Comparison of ENCODE assay signal across 8 mouse cellular contexts in genomic region chr2:157462776-157463710, GRCm38 (mm10). TPM values are rescaled to one million over a fixed set of nuclear protein-coding genes. Genes with fewer than 3 reads are reported as not detected.
DNase-seq lines count a peak whose midpoint lies in the region; ATAC-seq and TF ChIP-seq lines count a peak whose summit lies in the region.

No protein-coding gene starts in this region.

- 0 out of 2 replicates have a peak, but pooled peaks cover 2% of the 10 kb centered on the region for H3K4me1 ChIP-seq in liver, postnatal 0 days (ENCODE audit: insufficient read depth)
- peaks cover 77% of the 10 kb centered on the region for H3K4me1 ChIP-seq in embryonic facial prominence, embryonic 13.5 days
- peaks cover 70% of the 10 kb centered on the region for H3K4me1 ChIP-seq in limb, embryonic 11.5 days (ENCODE audit: control insufficient read depth, insufficient read depth, low read length)

- no peak overlapping the region for H3K9ac ChIP-seq in liver, postnatal 0 days (replicated peaks)
- peak overlapping the region; percentile 64; the same call in 1 of the 2 replicates for H3K9ac ChIP-seq in embryonic facial prominence, embryonic 13.5 days
- peak overlapping the region; percentile 56 for H3K9ac ChIP-seq in limb, embryonic 11.5 days (ENCODE audit: low read length)

- no peak for ATAC-seq in liver, postnatal 0 days
- ATAC-seq in embryonic facial prominence, embryonic 13.5 days (ENCODE audit: insufficient number of reproducible peaks, insufficient read depth, low FRiP score, low TSS enrichment, low read depth) = no peak
- peak; percentile 44 for ATAC-seq in limb, embryonic 11.5 days (ENCODE audit: insufficient number of reproducible peaks, low FRiP score, low TSS enrichment, low read depth)

- WGBS in liver, postnatal 0 days (ENCODE audit: insufficient replicate concordance) = 64% methylated on average over 20 of the region's 20 CpGs
- 35% methylated on average over 20 of the region's 20 CpGs for WGBS in embryonic facial prominence, embryonic 13.5 days
- WGBS in limb, embryonic 11.5 days = 48% methylated on average over 20 of the region's 20 CpGs

- TF ChIP-seq CTCF in liver, postnatal 0 days (IDR thresholded peaks at IDR 0.05; ENCODE audit: low read depth) = no peak

- peak; percentile 34 for DNase-seq in liver
- no peak for DNase-seq in liver, postnatal 0 days
- DNase-seq in limb, embryonic 11.5 days (ENCODE audit: low spot score) = peak; percentile 87
- DNase-seq in retina, embryonic 14.5 days (ENCODE audit: low spot score) = peak; percentile 88
- DNase-seq in layer of hippocampus, adult 8-10 months (ENCODE audit: low spot score in 2 of 2) = no peak
- no peak for DNase-seq in adrenal gland, postnatal 4 days (ENCODE audit: low spot score in 2 of 2)
- no peak for DNase-seq in heart, adult 18-20 months

- H3K27me3 ChIP-seq in liver, postnatal 0 days (ENCODE audit: insufficient read depth, low read length) = no peaks in the 10 kb centered on the region
- H3K27me3 ChIP-seq in embryonic facial prominence, embryonic 13.5 days = no peaks in the 10 kb centered on the region
- no peaks in the 10 kb centered on the region for H3K27me3 ChIP-seq in limb, embryonic 11.5 days (ENCODE audit: control insufficient read depth, insufficient read depth, low read length)

- H3K4me2 ChIP-seq in liver, postnatal 0 days (ENCODE audit: low read depth, low read length) = no peak overlapping the region
- 0 out of 2 replicates have a peak overlapping the region, but pooled peaks have one; percentile 14 for H3K4me2 ChIP-seq in embryonic facial prominence, embryonic 13.5 days
- H3K4me2 ChIP-seq in limb, embryonic 11.5 days (ENCODE audit: low read depth, severe bottlenecking) = peak overlapping the region; percentile 16; the same call in 1 of the 2 replicates

- no peak for TF ChIP-seq EP300 in liver, postnatal 0 days (IDR thresholded peaks at IDR 0.05; ENCODE audit: low read depth)

- no peak overlapping the region for H3K4me3 ChIP-seq in liver, postnatal 0 days (ENCODE audit: low read depth, low read length)
- no peak overlapping the region for H3K4me3 ChIP-seq in embryonic facial prominence, embryonic 13.5 days
- H3K4me3 ChIP-seq in limb, embryonic 11.5 days (ENCODE audit: low read depth, low read length) = no peak overlapping the region

- H3K27ac ChIP-seq in liver, postnatal 0 days (ENCODE audit: low read depth) = no peak overlapping the region
- H3K27ac ChIP-seq in embryonic facial prominence, embryonic 13.5 days = peak overlapping the region; percentile 96
- peak overlapping the region; percentile 99 for H3K27ac ChIP-seq in limb, embryonic 11.5 days (replicated peaks; ENCODE audit: low read depth, low read length)

- no peaks in the 10 kb centered on the region for H3K36me3 ChIP-seq in liver, postnatal 0 days (replicated peaks; ENCODE audit: insufficient read depth, low read length)
- H3K36me3 ChIP-seq in embryonic facial prominence, embryonic 13.5 days = peaks cover 80% of the 10 kb centered on the region
- H3K36me3 ChIP-seq in limb, embryonic 11.5 days (ENCODE audit: control insufficient read depth, insufficient read depth, low read length) = peaks cover 10% of the 10 kb centered on the region; the same call in 1 of the 2 replicates

- H3K9me3 ChIP-seq in liver, postnatal 0 days (ENCODE audit: low read length) = no peaks in the 10 kb centered on the region
- no peaks in the 10 kb centered on the region for H3K9me3 ChIP-seq in embryonic facial prominence, embryonic 13.5 days
- no peaks in the 10 kb centered on the region for H3K9me3 ChIP-seq in limb, embryonic 11.5 days (ENCODE audit: control insufficient read depth, low read length)

RNA-seq across cellular contexts. Expression of gene Src, which starts 44.8 kb away (rescaled TPM):
- polyA plus RNA-seq in liver, postnatal 0 days (2015; fragmentation: Nextera tagmentation; extraction: Ambion mirVana) = 1.6 and 1.8 TPM in 2 replicates
- 21.5 and 22.1 TPM in 2 replicates for polyA plus RNA-seq in embryonic facial prominence, embryonic 13.5 days (2015; fragmentation: Nextera tagmentation; extraction: Ambion mirVana)
- polyA plus RNA-seq in limb, embryonic 11.5 days (2014; fragmentation: Nextera tagmentation; extraction: Ambion mirVana) = 13.2 and 18.5 TPM in 2 replicates
- total RNA-seq in layer of hippocampus, adult 8-10 months (2022) = 100 to 1,000 TPM; 124 to 150 (median 133) TPM
- total RNA-seq in adrenal gland, postnatal 4 days (2021) = 10 to 100 TPM; 34.0 to 36.7 TPM
- total RNA-seq in heart, adult 18-20 months (2021) = 1 to 10 TPM; 4.2 to 4.8 TPM

Comparison
In these comparisons a context has a peak if more than half of its experiments do, and no peak if none do; other contexts are left out.
1. DNase-seq: peak in liver (single experiment), limb, embryonic 11.5 days (single experiment) and retina, embryonic 14.5 days (single experiment); none in liver, postnatal 0 days (single experiment), layer of hippocampus, adult 8-10 months (0 of 2), adrenal gland, postnatal 4 days (0 of 2) and heart, adult 18-20 months (0 of 2).
2. RNA of gene Src, which starts 44.8 kb away (total RNA-seq): 124 to 150 TPM in layer of hippocampus, adult 8-10 months and 34.0 to 36.7 TPM in adrenal gland, postnatal 4 days; 4.2 to 4.8 TPM in heart, adult 18-20 months; every median in the first group is over 4 times any median in the second.